Mouse (Mus musculus): ENCODE measurements at regions not wholly inside any gene's neighbourhood (a gene's known extent, or its start where the extent isn't known, plus 50 kb on each side); places are given as distances from the start of the nearest gene placed in this dataset.

- DNase-seq, result no peak
Observed at GRCm38 (mm10) chr15:97188545-97188944, 58.4 kb upstream of the Pced1b start.

- DNase-seq, result no peak
Observed at GRCm38 (mm10) chr15:97187831-97188230, 59.1 kb upstream of the Pced1b start.

DNA sequence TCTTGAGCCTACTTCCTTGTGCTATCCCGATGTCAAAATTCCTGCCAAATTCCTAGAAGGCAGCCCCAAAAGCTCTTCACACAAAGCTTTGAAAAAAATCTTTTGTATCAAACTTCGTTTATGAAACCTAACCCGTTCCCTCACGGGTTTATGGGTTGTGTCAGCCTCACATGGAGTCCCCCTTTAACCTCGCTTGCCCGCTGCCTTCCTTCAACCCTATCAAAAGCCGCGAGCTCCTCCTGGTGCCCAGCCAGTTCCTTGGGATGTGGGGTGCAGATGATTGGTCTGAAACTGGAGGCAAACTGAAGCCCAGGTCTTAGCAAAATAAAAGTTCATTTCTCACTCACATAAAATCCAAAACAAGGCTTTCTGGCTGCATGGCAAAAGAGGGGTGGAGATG lies 60.9 kb upstream of the Pced1b start:
- DNase-seq, result no peak

DNA sequence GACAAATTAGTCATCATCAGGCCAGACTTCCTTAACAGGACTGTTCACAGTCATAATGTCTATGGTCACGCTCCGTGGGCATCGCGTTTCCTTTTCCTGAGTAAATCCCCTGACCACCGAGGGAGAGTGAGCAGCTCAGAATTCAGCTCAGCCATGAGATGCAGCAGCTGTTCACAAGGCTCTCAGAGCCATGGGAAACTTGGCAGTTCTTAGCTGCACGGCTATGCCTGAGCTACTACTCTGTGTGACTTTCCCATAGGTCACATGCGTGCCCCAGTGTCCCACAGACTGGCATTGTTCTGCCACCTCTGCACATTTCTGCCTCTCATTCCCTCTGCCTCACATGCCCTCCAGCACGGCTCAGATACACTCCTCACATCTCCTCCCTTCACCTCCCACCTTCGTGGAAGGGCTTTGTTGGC lies 64.3 kb upstream of the Pced1b start:
- no peak for DNase-seq

GRCm38 (mm10) chr15:97180970-97181669 lies 65.8 kb upstream of the Pced1b start:
- DNase-seq, result no peak

DNA sequence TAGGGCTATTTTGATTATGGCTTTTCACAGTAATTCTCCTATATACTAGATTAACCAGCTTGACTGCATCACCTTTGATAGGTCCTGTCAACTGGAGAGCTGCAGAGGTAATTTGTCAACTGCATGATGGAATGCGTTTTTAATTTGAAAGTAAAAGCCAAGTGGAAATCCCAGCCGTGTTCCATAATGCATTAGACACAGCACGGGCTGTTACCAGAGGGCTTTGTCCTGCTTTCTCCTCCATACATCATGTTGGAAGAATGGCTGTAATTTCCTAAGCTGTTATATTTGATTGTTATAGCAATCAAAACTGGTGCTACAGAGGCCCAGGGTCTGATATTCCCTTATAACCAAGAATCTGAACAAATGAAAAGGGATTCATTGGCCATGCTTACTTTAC lies 68.6 kb upstream of the Pced1b start:
- no peak for DNase-seq

DNA sequence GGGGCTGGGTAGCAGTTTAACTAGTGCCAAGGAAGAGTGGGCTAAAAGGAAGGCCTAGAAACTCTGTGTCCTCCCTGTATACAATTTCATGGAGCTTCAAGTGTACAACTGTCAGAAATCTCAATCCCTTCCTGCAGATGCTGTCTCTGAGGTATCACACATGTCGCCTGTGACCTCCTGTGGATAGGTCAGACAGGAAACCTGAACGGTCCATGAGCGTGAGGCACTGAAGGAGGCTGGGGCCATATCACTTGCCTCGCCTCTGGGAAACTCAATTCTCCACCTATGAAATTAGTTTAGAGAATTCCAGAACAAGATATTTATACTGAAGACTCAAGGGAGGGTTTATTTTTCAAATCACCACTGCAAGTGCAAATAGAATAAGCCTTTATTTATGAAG lies 69.1 kb upstream of the Pced1b start:
- DNase-seq, result no peak

DNA sequence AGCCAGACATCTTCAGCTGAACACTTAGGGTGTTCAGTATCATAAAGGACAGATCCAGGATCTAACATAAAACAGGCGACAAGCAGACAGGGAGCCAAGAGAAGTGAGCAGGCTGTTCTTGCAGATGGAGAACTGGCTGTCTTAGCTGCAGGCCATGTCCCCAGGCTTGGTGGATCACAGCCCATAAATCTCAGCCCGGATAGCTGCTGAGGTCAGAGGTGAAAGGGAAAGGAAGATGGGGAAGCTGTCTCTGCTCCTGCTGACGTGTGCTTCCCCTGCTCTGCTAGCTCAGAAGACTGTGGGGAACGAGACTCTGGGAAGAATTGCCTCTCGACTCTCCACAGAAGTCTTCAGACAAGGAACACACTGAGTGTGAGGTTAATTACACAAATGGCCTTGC lies 71.9 kb upstream of the Pced1b start:
- DNase-seq, result no peak

- DNase-seq, result no peak
Observed at GRCm38 (mm10) chr15:97173233-97173632, 73.7 kb upstream of the Pced1b start.

DNA sequence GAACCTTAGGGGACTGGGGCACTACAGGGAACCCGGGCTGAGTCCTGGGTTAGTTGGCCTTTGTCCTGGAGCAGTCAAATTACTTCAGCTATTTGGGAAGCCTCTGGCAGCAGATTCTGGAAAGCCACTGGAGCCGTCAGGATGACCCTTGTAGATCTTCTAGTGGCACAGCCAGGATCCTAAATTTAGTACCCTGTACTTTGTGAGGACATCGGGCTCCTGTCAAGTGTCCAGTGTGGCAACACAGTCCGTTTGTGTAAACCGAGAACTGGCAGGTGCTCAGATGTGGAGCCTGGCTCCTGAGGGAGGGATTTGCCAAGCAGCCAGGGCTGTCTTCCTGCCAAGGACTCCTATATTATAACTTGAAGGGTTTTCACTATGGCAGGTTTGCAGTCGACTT lies 76.8 kb upstream of the Pced1b start:
- no peak for DNase-seq

DNA sequence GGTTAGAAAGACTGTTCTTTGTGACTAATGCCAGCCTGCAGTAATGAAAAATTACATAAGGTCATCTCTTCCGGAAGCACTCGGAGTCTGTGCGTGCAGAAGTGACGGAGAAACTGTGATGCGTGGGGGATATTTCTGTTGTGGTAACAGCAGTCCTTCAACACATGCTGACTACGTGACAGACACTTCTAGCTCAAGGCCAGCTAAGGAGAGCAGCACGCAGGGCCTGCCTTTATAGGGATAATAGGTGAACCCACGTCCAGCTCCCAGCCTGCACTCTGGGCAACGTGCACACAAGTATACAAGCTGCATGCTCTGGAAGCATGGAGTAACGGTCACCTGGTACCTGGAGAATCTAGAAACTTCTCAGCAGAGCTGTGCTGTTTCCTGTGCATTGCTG lies 77.5 kb upstream of the Pced1b start:
- DNase-seq, result no peak

GRCm38 (mm10) chr15:97167116-97167515 lies 79.8 kb upstream of the Pced1b start:
- DNase-seq, result no peak

- DNase-seq, result peak; percentile 20
Observed at GRCm38 (mm10) chr15:97164616-97165015, 82.3 kb upstream of the Pced1b start.

GRCm38 (mm10) chr15:97163971-97164370 lies 82.9 kb upstream of the Pced1b start:
- DNase-seq, result no peak

- no peak for DNase-seq
Observed at GRCm38 (mm10) chr15:97163090-97163489, 83.8 kb upstream of the Pced1b start.

DNA sequence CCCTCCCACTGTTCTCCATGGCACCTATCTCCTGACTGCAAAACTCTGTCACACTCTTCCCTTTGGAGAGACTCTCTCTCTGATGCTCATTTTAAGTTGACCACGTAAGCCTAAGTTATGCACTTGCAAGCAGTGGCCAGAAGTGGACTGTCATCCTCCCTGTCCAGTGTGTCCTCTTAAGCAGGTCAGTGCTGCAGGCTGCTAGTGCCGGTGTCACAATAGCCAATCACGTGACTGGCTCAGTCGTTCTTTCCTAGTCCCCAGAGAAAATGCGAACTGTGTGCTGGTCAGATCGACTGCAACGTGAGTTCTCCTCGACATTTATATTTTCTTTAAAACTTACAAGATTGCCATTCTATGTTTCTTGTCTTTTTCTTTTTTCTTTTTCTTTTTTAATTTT lies 84.6 kb upstream of the Pced1b start:
- no peak for DNase-seq

- DNase-seq, result no peak
Observed at GRCm38 (mm10) chr15:97161530-97161929, 85.4 kb upstream of the Pced1b start.

DNA sequence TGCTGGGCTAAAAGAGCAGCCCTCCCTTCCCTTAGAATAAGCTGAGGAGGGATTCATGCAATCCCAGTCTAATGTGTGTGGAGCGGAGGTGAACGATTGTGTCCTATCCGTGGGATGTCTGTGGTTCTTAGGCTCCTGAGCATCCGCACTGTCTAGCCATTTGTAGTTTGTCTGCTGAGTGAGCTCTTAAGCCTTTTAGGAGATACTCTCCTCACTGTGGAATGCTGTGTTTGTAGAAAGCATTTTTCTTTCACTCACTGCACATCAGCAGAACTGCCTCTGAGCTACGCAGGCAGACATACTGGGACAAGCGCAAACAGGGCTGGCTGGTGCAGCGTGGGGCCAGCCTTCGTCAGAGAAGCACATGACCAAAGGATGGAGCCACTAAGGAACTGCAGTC lies 94.6 kb upstream of the Pced1b start:
- DNase-seq, result no peak

DNA sequence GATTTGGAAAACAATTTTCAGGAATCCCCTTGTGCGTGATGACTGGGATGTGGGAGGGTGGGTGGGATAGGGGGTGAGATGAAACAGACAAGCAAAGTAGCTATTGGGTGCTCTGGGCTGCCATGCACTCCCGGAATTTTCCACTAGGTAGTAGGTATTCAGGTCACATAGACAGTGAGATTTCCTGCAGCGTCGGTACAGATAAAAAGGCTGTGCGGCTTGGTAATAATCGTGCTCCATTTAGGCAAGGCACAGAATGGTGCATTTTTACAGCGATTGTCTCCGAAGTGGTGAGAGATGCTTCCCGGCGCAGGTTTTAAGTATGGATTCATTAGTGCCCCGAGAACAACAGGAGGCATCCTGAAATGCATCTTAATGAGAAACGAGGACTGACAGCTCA lies 95.1 kb upstream of the Pced1b start:
- DNase-seq, result no peak

GRCm38 (mm10) chr15:97150983-97151735 lies 95.4 kb upstream of the Slc38a4 start:
- no peak for DNase-seq

GRCm38 (mm10) chr15:97141958-97142357 lies 86.2 kb upstream of the Slc38a4 start:
- DNase-seq, result no peak

DNA sequence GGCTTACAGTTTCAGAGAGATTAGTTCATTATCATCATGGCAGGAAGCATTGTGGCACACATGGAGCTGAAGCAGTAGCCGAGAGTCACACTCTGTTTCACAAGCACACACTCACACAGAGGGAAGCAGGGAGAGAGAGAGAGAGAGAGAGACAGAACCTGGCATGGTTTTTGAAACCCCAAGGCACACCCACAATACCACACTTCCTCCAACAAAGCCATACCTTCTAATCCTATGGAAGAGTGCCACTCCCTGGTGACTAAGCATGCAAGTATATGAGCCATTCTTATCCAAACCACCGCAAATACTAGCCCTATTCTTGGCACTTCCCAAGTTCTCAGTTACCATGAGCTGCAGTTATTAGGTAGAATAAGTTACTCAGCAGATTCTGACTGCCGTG lies 82.5 kb upstream of the Slc38a4 start:
- DNase-seq, result no peak

GRCm38 (mm10) chr15:97135291-97135690 lies 79.5 kb upstream of the Slc38a4 start:
- peak; percentile 24 for DNase-seq

- no peak for DNase-seq
Observed at GRCm38 (mm10) chr15:97127771-97128170, 72.0 kb upstream of the Slc38a4 start.
